Comparison of ENCODE assay signal across 8 mouse cellular contexts in genomic region chr19:7217162-7217925, GRCm38 (mm10). TPM values are rescaled to one million over a fixed set of nuclear protein-coding genes. Genes with fewer than 3 reads are reported as not detected.
DNase-seq lines count a peak whose midpoint lies in the region; ATAC-seq lines count a peak whose summit lies in the region.

Gene Cox8a, minus strand, starts transcription at chr19:7217616.

- DNase-seq in adipocyte (ENCODE audit: low spot score), result peak; percentile 100
- peak; percentile 98 for DNase-seq in embryo, embryonic 10 days (ENCODE audit: low spot score)
- DNase-seq in gastrocnemius, postnatal 10 days, result peak; percentile 92
- peak; percentile 98 for DNase-seq in induced T-regulatory cell, adult 2 months (ENCODE audit: low read depth)
- peak; percentile 96 to 98 for DNase-seq in left cerebral cortex, adult 9 months (ENCODE audit: low spot score in 2 of 2)
- DNase-seq in right cerebral cortex, postnatal 14 days, result peak; percentile 92
- DNase-seq in urinary bladder, postnatal 36 days (ENCODE audit: low spot score in 2 of 2), result peak; percentile 90 to 97

- peak; percentile 99 for ATAC-seq in megakaryocyte progenitor cell, adult 5-6 weeks (replicated peaks; ENCODE audit: poor library complexity)

RNA-seq across cellular contexts. Expression of gene Cox8a, which starts in this region (rescaled TPM):
- 100 to 1,000 TPM; 275 to 315 TPM for total RNA-seq in gastrocnemius, postnatal 10 days (2021)
- 599 and 622 TPM in 2 replicates for total RNA-seq in megakaryocyte progenitor cell, adult 5-6 weeks (2015)
- 549 and 714 TPM in 2 replicates for total RNA-seq in megakaryocyte progenitor cell, adult 5-6 weeks (2017)

Comparison
In these comparisons a context has a peak if more than half of its experiments do, and no peak if none do; other contexts are left out.
1. Peak in every context shown above with its lines: DNase-seq and ATAC-seq.